ENCODE assay signal across 28 mouse cellular contexts in genomic region chr13:98607885-98608477, GRCm38 (mm10). TPM values are rescaled to one million over a fixed set of nuclear protein-coding genes. Genes with fewer than 3 reads are reported as not detected.
DNase-seq lines count a peak whose midpoint lies in the region; TF ChIP-seq lines count a peak whose summit lies in the region.
"Had no signal": no experiment of that assay in that cellular context is flagged by ENCODE, and none has a peak within 500 bp of the region (broad histone marks: within the 10 kb centered on the region; RNA-seq: fewer than 3 reads in every experiment).

No protein-coding gene starts in this region.

- 33% methylated on average over 9 of the region's 9 CpGs for WGBS in kidney, adult 2 months

- intact Hi-C loops in left cerebral cortex, adult 2 months (cut with DNase I): no loop called here

- no peak for TF ChIP-seq CTCF in kidney, adult 2 months (conservative IDR thresholded peaks at IDR 0.05; ENCODE audit: insufficient read depth, insufficient read length, low read depth, low read length)
- peak; percentile 6; the same call in 1 of the 2 replicates for TF ChIP-seq CTCF in left cerebral cortex, adult 2 months (IDR thresholded peaks at IDR 0.05)
- no peak for TF ChIP-seq CTCF in CH12.LX (conservative IDR thresholded peaks at IDR 0.05 in 1 of 2, IDR thresholded peaks at IDR 0.05 in 1 of 2; ENCODE audit: low read depth in 2 of 2, low read length in 2 of 2)
- no peak for TF ChIP-seq CTCF in brain, embryonic 14.5 days (IDR thresholded peaks at IDR 0.05; ENCODE audit: borderline replicate concordance, extremely low read depth, insufficient read depth, insufficient read length)

- peak; percentile 26 for DNase-seq in kidney, adult 2 months
- no peak for DNase-seq in kidney, adult 8-10 months
- DNase-seq in left cerebral cortex, adult 2 months (ENCODE audit: extremely low spot score in 1 of 2, low spot score in 2 of 2): no peak
- no peak for DNase-seq in left cerebral cortex, adult 11 months (ENCODE audit: low spot score)
- DNase-seq in CH12.LX (ENCODE audit: extremely low read depth): no peak
- peak; percentile 36 for DNase-seq in brain, embryonic 14.5 days (ENCODE audit: low read depth)
- DNase-seq in Muller cell, postnatal 12 days (ENCODE audit: inconsistent ontology term): no peak
- DNase-seq: adrenal gland, adult 8-10 months; cerebellum, postnatal 25 days; embryo, embryonic 11 days; forebrain, postnatal 0 days had no signal

- in situ Hi-C loops in CH12.LX (cut with MboI; ENCODE audit: low pct_ligation_motif_present, low pct_unique_long_range_greater_than_20kb, low sequenced_read_pairs): no loop called here

- H3K27ac ChIP-seq in kidney, adult 2 months (ENCODE audit: insufficient read depth, low read depth, low read length): no peak overlapping the region
- no peak overlapping the region for H3K27ac ChIP-seq in left cerebral cortex, adult 2 months
- H3K27ac ChIP-seq in CH12.LX (ENCODE audit: insufficient read depth, low read depth): no peak overlapping the region
- H3K27ac ChIP-seq: heart, embryonic 10.5 days; hindbrain, embryonic 10.5 days; limb, embryonic 12.5 days; liver, embryonic 12.5 days; lung, embryonic 15.5 days; midbrain, embryonic 15.5 days had no signal

- H3K36me3 ChIP-seq in kidney, adult 2 months (ENCODE audit: control insufficient read depth, insufficient read depth, low read length): no peaks in the 10 kb centered on the region
- H3K36me3 ChIP-seq in CH12.LX (replicated peaks in 1 of 2; ENCODE audit: control insufficient read depth in 1 of 2, insufficient read depth in 1 of 2, low read length in 1 of 2): no peaks in the 10 kb centered on the region
- H3K36me3 ChIP-seq: heart, embryonic 10.5 days; hindbrain, embryonic 10.5 days; limb, embryonic 12.5 days; liver, embryonic 12.5 days; lung, embryonic 15.5 days; midbrain, embryonic 15.5 days had no signal

- H3K79me2 ChIP-seq in CH12.LX (replicated peaks; ENCODE audit: control insufficient read depth, extremely low read depth, insufficient read depth, poor library complexity, severe bottlenecking): no peaks in the 10 kb centered on the region

- H3K4me1 ChIP-seq in kidney, adult 2 months (ENCODE audit: control insufficient read depth, insufficient read depth, low read length): no peaks in the 10 kb centered on the region
- H3K4me1 ChIP-seq in CH12.LX (ENCODE audit: control insufficient read depth in 1 of 2, insufficient read depth in 2 of 2): no peaks in the 10 kb centered on the region
- H3K4me1 ChIP-seq: heart, embryonic 10.5 days; liver, embryonic 12.5 days; lung, embryonic 15.5 days; midbrain, embryonic 15.5 days had no signal

- no peak overlapping the region for H3K4me2 ChIP-seq in CH12.LX (ENCODE audit: insufficient read depth, low read depth, poor library complexity, severe bottlenecking)
- H3K4me2 ChIP-seq: limb, embryonic 12.5 days; liver, embryonic 12.5 days; lung, embryonic 15.5 days; midbrain, embryonic 15.5 days had no signal

- H3K4me3 ChIP-seq in kidney, adult 2 months (ENCODE audit: insufficient read depth, low read depth, low read length): no peak overlapping the region
- no peak overlapping the region for H3K4me3 ChIP-seq in left cerebral cortex, adult 2 months
- H3K4me3 ChIP-seq in CH12.LX (replicated peaks in 1 of 3; ENCODE audit: low read depth in 2 of 3, low read length in 2 of 3, poor library complexity in 1 of 3): no peak overlapping the region
- H3K4me3 ChIP-seq: heart, embryonic 10.5 days; hindbrain, embryonic 10.5 days; limb, embryonic 12.5 days; liver, embryonic 12.5 days; lung, embryonic 15.5 days; midbrain, embryonic 15.5 days; myocyte had no signal

- TF ChIP-seq POLR2A in kidney, adult 2 months (IDR thresholded peaks at IDR 0.05; ENCODE audit: low read depth, low read length): no peak
- no peak for TF ChIP-seq POLR2A in CH12.LX (IDR thresholded peaks at IDR 0.05; ENCODE audit: low read depth, low read length)
- TF ChIP-seq POLR2A in brain, embryonic 14.5 days (IDR thresholded peaks at IDR 0.05; ENCODE audit: borderline replicate concordance, extremely low read depth, insufficient read depth, insufficient read length, poor library complexity, severe bottlenecking): no peak

- H3K9me3 ChIP-seq in CH12.LX (replicated peaks; ENCODE audit: low read length): peaks cover 2% of the 10 kb centered on the region
- H3K9me3 ChIP-seq: liver, embryonic 12.5 days; lung, embryonic 15.5 days had no signal

- H3K9ac ChIP-seq in CH12.LX (ENCODE audit: insufficient read depth, low read depth): no peak overlapping the region
- H3K9ac ChIP-seq: forebrain, postnatal 0 days; limb, embryonic 12.5 days; liver, embryonic 12.5 days; lung, embryonic 15.5 days; midbrain, embryonic 15.5 days had no signal

- H3K27me3 ChIP-seq in kidney, adult 2 months (replicated peaks; ENCODE audit: control insufficient read depth, insufficient read depth, low read length): no peaks in the 10 kb centered on the region
- no peaks in the 10 kb centered on the region for H3K27me3 ChIP-seq in CH12.LX (replicated peaks)
- H3K27me3 ChIP-seq: limb, embryonic 12.5 days; liver, embryonic 12.5 days; lung, embryonic 15.5 days; midbrain, embryonic 15.5 days; Patski had no signal

- TF ChIP-seq EP300 in CH12.LX (IDR thresholded peaks at IDR 0.05; ENCODE audit: low read length): no peak

- TF ChIP-seq RAD21 in CH12.LX (IDR thresholded peaks at IDR 0.05; ENCODE audit: low read depth, low read length): no peak

- dilution Hi-C loops in CH12.LX (cut with MboI; ENCODE audit: extremely low pct_ligation_motif_present, extremely low pct_unique_long_range_greater_than_20kb, low sequenced_read_pairs): no loop called here

TF ChIP-seq in CH12.LX, 34 proteins besides CTCF, POLR2A, EP300 and RAD21:
- TF ChIP-seq ZKSCAN1 (IDR thresholded peaks at IDR 0.05; ENCODE audit: borderline replicate concordance, low read depth, low read length): no peak
- no peak for TF ChIP-seq MAFK (IDR thresholded peaks at IDR 0.05; ENCODE audit: insufficient replicate concordance, low read length)
- no peak for TF ChIP-seq CHD1 (IDR thresholded peaks at IDR 0.05; ENCODE audit: low read depth, low read length)
- no peak for TF ChIP-seq HCFC1 (IDR thresholded peaks at IDR 0.05; ENCODE audit: low read depth, low read length)
- TF ChIP-seq ZNF384 (IDR thresholded peaks at IDR 0.05; ENCODE audit: low read depth, low read length): peak; percentile 61; the same call in 1 of the 2 replicates
TF ChIP-seq in CH12.LX: peak in this region for 1.

RNA-seq across cellular contexts. Expression of gene Tmem174, which starts 29.2 kb away (rescaled TPM):
- polyA plus RNA-seq in kidney, adult 2 months (2012; rRNA removed): 424 and 448 TPM in 2 replicates
- total RNA-seq in left cerebral cortex, adult 2 months (2021): under 1 TPM in 1 of 2 experiments, not detected in 1; 0.14 TPM
- not detected in 2 replicates for total RNA-seq in CH12.LX (2012; rRNA removed)
- total RNA-seq in CH12.LX (2014; rRNA removed): not detected in 2 replicates
- polyA plus RNA-seq in CH12.LX (2012; ENCODE audit: insufficient read length, low read depth): not detected in 2 replicates
- polyA plus RNA-seq in brain, embryonic 14.5 days (2012; rRNA removed): not detected in 2 replicates
- total RNA-seq: adrenal gland, adult 8-10 months; gastrocnemius, postnatal 4 days; megakaryocyte-erythroid progenitor cell, adult 5-6 weeks had no signal
- polyA plus RNA-seq: C2C12; embryonic facial prominence, embryonic 14.5 days; forebrain, postnatal 0 days; heart, postnatal 0 days; hindbrain, embryonic 10.5 days; limb, embryonic 12.5 days; liver, embryonic 12.5 days; midbrain, embryonic 15.5 days; myocyte; neural tube, embryonic 14.5 days; Patski; stomach, embryonic 14.5 days; thymus, postnatal 0 days; urinary bladder, adult 2 months had no signal

Comparison
In these comparisons a context has a peak if more than half of its experiments do, and no peak if none do; other contexts are left out.
1. DNase-seq: peak in kidney, adult 2 months (single experiment) and brain, embryonic 14.5 days (single experiment); none in kidney, adult 8-10 months (0 of 2), left cerebral cortex, adult 2 months (0 of 2), left cerebral cortex, adult 11 months (single experiment), CH12.LX (single experiment) and Muller cell, postnatal 12 days (single experiment).
2. RNA of gene Tmem174, which starts 29.2 kb away (polyA plus RNA-seq): 424 to 448 TPM in kidney, adult 2 months; not detected in brain, embryonic 14.5 days and not detected in CH12.LX; every median in the first group is over 100 times any median in the second.